ENCODE assay signal across 7 mouse cellular contexts in genomic region chr2:73911175-73911700, GRCm38 (mm10). TPM values are rescaled to one million over a fixed set of nuclear protein-coding genes. Genes with fewer than 3 reads are reported as not detected.
DNase-seq lines count a peak whose midpoint lies in the region; ATAC-seq lines count a peak whose summit lies in the region.

Gene Atp5g3, minus strand, starts transcription at chr2:73911326.

- ATAC-seq in intestine, embryonic 15.5 days: peak; percentile 95

- peak within 1 kb of the TSS; percentile 66 for H3K4me2 ChIP-seq in intestine, embryonic 15.5 days (replicated peaks)

- intact Hi-C loops in gastrocnemius, postnatal 36 days (cut with DNase I): loop anchor here (5.0 kb wide), 1 partner anchor 319 kb away; no protein-coding TSS in a partner anchor
- intact Hi-C loops in left cerebral cortex, postnatal 25 days (cut with DNase I): loop anchor here (1.0 to 10.0 kb wide), 2 partner anchors 19 to 346 kb away; partner anchors contain the start of gene Atf2

- peak within 1 kb of the TSS; percentile 92 for H3K4me3 ChIP-seq in intestine, embryonic 15.5 days (replicated peaks)
- peak within 1 kb of the TSS; percentile 99 for H3K4me3 ChIP-seq in midbrain, embryonic 10.5 days

- H3K27ac ChIP-seq in intestine, embryonic 15.5 days: peak within 1 kb of the TSS; percentile 93
- H3K27ac ChIP-seq in midbrain, embryonic 10.5 days (replicated peaks): peak within 1 kb of the TSS; percentile 97

- peaks cover 23% of the 10 kb centered on the region for H3K36me3 ChIP-seq in intestine, embryonic 15.5 days
- peaks cover 37% of the 10 kb centered on the region for H3K36me3 ChIP-seq in midbrain, embryonic 10.5 days

- peak within 1 kb of the TSS; percentile 100 for H3K9ac ChIP-seq in intestine, embryonic 15.5 days

- DNase-seq in adrenal gland, adult 18-20 months (ENCODE audit: low spot score in 2 of 2): peak; percentile 91 to 94
- DNase-seq in embryo, embryonic 11 days: peak; percentile 95
- DNase-seq in gastrocnemius, postnatal 36 days: peak; percentile 85 to 88
- DNase-seq in left cerebral cortex, postnatal 25 days (ENCODE audit: low spot score in 2 of 2): peak; percentile 91 to 95
- peak; percentile 92 for DNase-seq in midbrain, embryonic 10.5 days (ENCODE audit: low spot score)
- DNase-seq in right cerebral cortex, postnatal 4 days: peak; percentile 88

- WGBS in intestine, embryonic 15.5 days: under 1% methylated on average over 38 of the region's 38 CpGs
- WGBS in midbrain, embryonic 10.5 days: under 1% methylated on average over 38 of the region's 38 CpGs

- H3K4me1 ChIP-seq in intestine, embryonic 15.5 days (replicated peaks): 0 out of 2 replicates have a peak, but pooled peaks cover 3% of the 10 kb centered on the region
- peaks cover 19% of the 10 kb centered on the region for H3K4me1 ChIP-seq in midbrain, embryonic 10.5 days

- no peaks in the 10 kb centered on the region for H3K27me3 ChIP-seq in intestine, embryonic 15.5 days (replicated peaks)
- no peaks in the 10 kb centered on the region for H3K27me3 ChIP-seq in midbrain, embryonic 10.5 days (ENCODE audit: low read depth, poor library complexity, severe bottlenecking)

- no peaks in the 10 kb centered on the region for H3K9me3 ChIP-seq in intestine, embryonic 15.5 days
- H3K9me3 ChIP-seq in midbrain, embryonic 10.5 days (replicated peaks): no peaks in the 10 kb centered on the region

RNA-seq across cellular contexts. Expression of gene Atp5g3, which starts in this region (rescaled TPM):
- 100 to 1,000 TPM; 540 to 822 TPM for total RNA-seq in adrenal gland, adult 18-20 months (2021)
- total RNA-seq in gastrocnemius, postnatal 36 days (2021): 1,000 to 10,000 TPM; 1,252 to 1,286 TPM
- 1,647 and 1,711 TPM in 2 replicates for polyA plus RNA-seq in intestine, embryonic 15.5 days (2015; fragmentation: Nextera tagmentation; extraction: Ambion mirVana)
- 100 to 1,000 TPM; 538 to 575 TPM for total RNA-seq in left cerebral cortex, postnatal 25 days (2021)
- 839 and 936 TPM in 2 replicates for polyA plus RNA-seq in midbrain, embryonic 10.5 days (2016; fragmentation: Nextera tagmentation; extraction: Ambion mirVana)

Comparison
In these comparisons a context has a peak if more than half of its experiments do, and no peak if none do; other contexts are left out.
1. Peak in every context shown above with its lines: DNase-seq, ATAC-seq, H3K4me3 ChIP-seq and H3K27ac ChIP-seq.